Mouse (Mus musculus) hindbrain, embryonic 12.5 days (tissue): ENCODE measurements around the gene Ttl. TPM values are rescaled to one million over a fixed set of nuclear protein-coding genes. Genes with fewer than 3 reads are reported as not detected.

Experiments used
- ATAC-seq: fragments of 200-750 bp; cut with Nextera tagmentation; 2 replicates; pipeline ENCODE4 v1.8.0; 2017; ENCODE audit warnings: moderate TSS enrichment; ENCODE audit not compliant: low FRiP score
- H3K27ac ChIP-seq: fragments of 300-500 bp; sonication (generic); 2 replicates; pipeline ENCODE4 v1.5.1; 2016; ENCODE audit warnings: mild to moderate bottlenecking
- H3K27me3 ChIP-seq: fragments of 300-500 bp; sonication (generic); 2 replicates; pipeline ENCODE4 v1.6.1; 2016; ENCODE audit warnings: mild to moderate bottlenecking
- H3K36me3 ChIP-seq: fragments of 300-500 bp; sonication (generic); 2 replicates; pipeline ENCODE4 v1.6.1; 2016; ENCODE audit warnings: mild to moderate bottlenecking
- H3K4me1 ChIP-seq: fragments of 300-500 bp; sonication (generic); 2 replicates; pipeline ENCODE4 v1.6.1; 2016
- H3K4me2 ChIP-seq: fragments of 300-500 bp; sonication (generic); replicated peaks from 2 replicates; pipeline ENCODE4 v1.6.1; 2016; ENCODE audit warnings: mild to moderate bottlenecking
- H3K4me3 ChIP-seq: fragments of 300-500 bp; sonication (generic); 2 replicates; pipeline ENCODE4 v1.5.1; 2016; ENCODE audit warnings: mild to moderate bottlenecking
- H3K9ac ChIP-seq: fragments of 300-500 bp; sonication (generic); 2 replicates; pipeline ENCODE4 v1.6.1; 2016; ENCODE audit warnings: mild to moderate bottlenecking, moderate library complexity
- H3K9me3 ChIP-seq: fragments of 300-500 bp; sonication (generic); replicated peaks from 2 replicates; pipeline ENCODE4 v1.6.1; 2016; ENCODE audit warnings: mild to moderate bottlenecking
- WGBS: fragments of 180-500 bp; shearing (Covaris S2); methylation state at CpG from one replicate; pipeline ENCODE4 v1.1.7; 2016; 5-methylcytosine and 5-hydroxymethylcytosine counted together
- polyA plus RNA-seq: library from polyadenylated mRNA; unstranded; fragments of >200 nt; fragmentation: Nextera tagmentation; extraction: Ambion mirVana; gene quantifications from 2 replicates; pipeline ENCODE4 v1.2.1, GENCODE M21; 2016

Ttl gene
- polyA plus RNA-seq, 1 experiment from 2014 or later = 23.4 TPM

DNA sequence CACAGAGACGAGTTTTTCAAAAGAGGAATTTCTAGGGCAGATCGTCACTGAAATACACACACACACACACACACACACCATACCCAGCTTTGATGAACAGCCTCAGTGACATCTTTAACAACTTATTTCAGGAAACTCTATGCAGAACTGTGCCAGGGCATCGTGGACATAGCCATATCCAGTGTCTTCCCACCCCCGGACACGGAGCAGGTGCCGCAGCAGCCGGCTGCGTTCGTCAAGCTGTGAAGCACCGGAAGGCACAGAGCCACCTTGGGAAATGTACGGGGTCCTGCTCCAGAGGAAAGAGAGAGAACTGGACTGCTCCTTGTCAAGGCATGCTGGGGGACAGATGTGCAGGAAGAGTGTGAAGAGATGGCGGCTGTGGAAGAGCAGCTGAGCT, 27.1 kb downstream of the Ttl start:
- Histone ChIP-seq H3K4me2 (no peak overlapping the region), H3K4me1 (no peaks in the 10 kb centered on the region), H3K36me3 (peaks cover 66% of the 10 kb centered on the region), H3K9ac (no peak overlapping the region), H3K27me3 (no peaks in the 10 kb centered on the region), H3K4me3 (no peak overlapping the region), H3K27ac (no peak overlapping the region), H3K9me3 (no peaks in the 10 kb centered on the region)
- no peak for ATAC-seq
- WGBS = 93% methylated on average over 12 of the region's 12 CpGs

DNA sequence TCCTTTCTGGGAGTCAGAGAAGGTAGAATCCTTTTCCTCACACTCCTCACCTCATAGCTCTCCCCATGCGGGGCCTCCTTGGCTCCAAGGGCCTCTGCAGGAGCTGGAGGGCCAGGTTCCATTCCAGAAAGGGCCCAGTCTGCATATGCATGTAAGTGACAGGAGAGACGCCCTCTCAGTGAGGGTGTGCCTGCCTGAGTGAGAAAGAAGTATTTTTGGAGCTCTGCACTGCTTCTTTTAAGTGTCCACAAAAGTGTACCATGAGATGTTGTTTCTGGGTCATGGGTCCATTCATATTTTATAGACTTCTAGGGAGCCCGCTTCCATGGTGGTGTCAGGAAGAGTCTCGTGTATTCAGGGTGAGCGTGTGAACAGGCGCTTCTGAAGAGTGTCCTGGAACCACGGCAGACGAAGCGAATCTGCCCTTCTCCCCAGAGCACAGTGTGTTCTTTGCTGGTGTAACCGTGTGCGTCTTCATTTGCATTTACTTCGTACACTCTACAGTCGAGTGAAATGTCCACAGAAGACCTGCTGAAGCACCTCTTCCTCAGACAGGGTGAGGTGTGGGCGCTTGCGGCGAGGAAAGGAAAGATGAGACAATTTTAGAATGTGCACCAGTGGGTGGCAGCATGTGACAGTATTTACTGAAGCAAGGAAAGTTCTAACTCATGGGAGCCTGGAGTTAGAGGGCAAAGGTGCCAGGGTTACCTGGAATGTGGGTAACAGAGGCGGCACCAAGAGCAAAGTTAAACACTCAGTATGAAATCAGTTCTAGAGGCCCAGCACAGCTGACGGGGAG, 28.4 kb downstream of the Ttl start:
- 89% methylated on average over 18 of the region's 18 CpGs for WGBS
- no peak for ATAC-seq
- H3K27me3 ChIP-seq = no peaks in the 10 kb centered on the region
- no peak overlapping the region for H3K27ac ChIP-seq
- no peaks in the 10 kb centered on the region for H3K9me3 ChIP-seq
- peaks cover 57% of the 10 kb centered on the region for H3K36me3 ChIP-seq
- no peak overlapping the region for H3K4me3 ChIP-seq
- H3K4me1 ChIP-seq = no peaks in the 10 kb centered on the region
- no peak overlapping the region for H3K9ac ChIP-seq
- no peak overlapping the region for H3K4me2 ChIP-seq

DNA sequence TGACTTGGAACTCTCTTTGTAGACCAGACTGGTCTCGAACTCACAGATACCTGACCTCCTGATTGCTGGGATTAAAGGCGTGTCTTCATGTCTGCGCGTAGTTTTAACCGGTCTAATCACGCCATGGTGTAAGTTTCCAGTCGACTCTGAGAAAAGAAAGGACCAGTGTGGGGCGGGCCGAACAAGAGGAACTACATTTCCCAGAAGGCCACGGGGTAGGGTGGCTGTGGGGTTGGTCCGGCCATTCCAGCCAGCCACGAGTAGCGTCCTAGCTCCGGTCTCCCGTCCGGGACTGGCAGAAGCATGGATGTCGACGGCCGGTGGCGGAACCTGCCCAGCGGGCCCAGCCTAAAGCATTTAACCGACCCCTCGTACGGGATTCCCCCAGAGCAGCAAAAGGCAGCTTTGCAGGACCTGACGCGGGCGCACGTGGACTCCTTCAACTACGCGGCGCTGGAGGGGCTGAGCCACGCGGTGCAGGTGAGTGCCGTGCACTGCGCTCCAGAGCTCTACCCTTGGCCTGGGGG, 35.1 kb downstream of the Ttl start, which contains the start of gene Polr1b:
TSS of gene Polr1b (plus strand) at position 212 of the 527 bp plus-strand sequence.
- peak within 1 kb of the TSS; percentile 71 for H3K4me3 ChIP-seq
- no peaks in the 10 kb centered on the region for H3K27me3 ChIP-seq
- peak; percentile 99 for ATAC-seq
- H3K27ac ChIP-seq = no peak within 1 kb of the TSS
- H3K9me3 ChIP-seq = no peaks in the 10 kb centered on the region
- peaks cover 8% of the 10 kb centered on the region for H3K4me1 ChIP-seq
- peak within 1 kb of the TSS; percentile 84 for H3K4me2 ChIP-seq
- WGBS = 0% methylated on average over 35 of the region's 35 CpGs
- H3K9ac ChIP-seq = peak within 1 kb of the TSS; percentile 79
- H3K36me3 ChIP-seq = peaks cover 25% of the 10 kb centered on the region

DNA sequence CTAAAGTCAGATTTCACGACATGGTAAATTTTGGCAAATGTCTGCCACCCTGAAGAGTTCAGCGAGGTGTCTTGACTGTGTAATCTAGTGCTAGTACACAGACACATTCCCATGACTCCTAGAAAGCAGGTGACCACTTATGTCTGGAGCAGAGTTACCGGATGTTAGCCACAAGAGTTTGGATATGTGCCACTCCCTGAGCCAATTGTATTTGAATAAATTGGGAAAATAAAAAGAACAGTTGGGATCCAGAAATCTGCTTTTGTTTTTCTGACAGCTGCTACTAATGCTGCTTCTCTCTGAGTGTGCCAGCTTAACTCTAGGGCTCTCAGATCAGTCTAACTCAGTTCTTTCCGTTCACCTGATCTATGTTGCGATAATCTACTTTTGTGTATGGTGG, 47.2 kb downstream of the Ttl start:
- no peak overlapping the region for H3K4me3 ChIP-seq
- peaks cover 72% of the 10 kb centered on the region for H3K36me3 ChIP-seq
- H3K9ac ChIP-seq = no peak overlapping the region
- H3K4me2 ChIP-seq = no peak overlapping the region
- H3K9me3 ChIP-seq = no peaks in the 10 kb centered on the region
- no peaks in the 10 kb centered on the region for H3K4me1 ChIP-seq
- no peak for ATAC-seq
- H3K27ac ChIP-seq = no peak overlapping the region
- 94% methylated on average over 5 of the region's 5 CpGs for WGBS
- H3K27me3 ChIP-seq = no peaks in the 10 kb centered on the region

DNA sequence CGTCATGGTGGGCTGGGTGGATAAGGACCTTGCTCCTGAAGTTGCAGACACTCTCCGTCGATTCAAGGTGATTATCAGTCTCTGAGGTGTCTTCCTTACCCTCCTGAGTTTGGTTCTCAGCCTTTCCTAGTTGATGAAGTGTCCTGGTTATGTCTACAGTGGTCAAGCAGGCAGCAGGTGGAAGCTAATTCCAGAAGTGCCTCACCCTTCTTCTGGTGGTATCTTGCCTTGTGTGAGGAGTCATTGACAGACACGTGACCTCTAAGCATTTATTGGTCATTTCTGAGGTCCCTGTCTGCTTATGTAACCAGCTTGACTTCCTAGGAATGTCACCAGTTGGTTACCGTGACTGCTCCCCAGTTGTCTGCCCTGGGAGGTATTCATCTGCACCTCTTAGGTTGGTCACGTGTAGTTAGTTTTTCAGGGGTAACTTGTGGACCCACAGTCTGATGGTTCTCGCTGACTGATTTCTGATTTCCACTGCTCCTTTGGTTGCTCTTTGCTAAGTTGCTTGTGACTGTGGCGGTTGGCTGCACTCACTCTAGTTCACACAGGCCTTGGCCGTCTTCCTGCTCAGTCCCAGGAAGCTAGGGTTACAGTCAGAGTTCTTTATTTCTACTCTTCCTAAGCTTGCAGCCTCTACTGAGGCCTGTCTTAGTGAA, 50.1 kb downstream of the Ttl start:
- no peaks in the 10 kb centered on the region for H3K4me1 ChIP-seq
- no peak for ATAC-seq
- no peaks in the 10 kb centered on the region for H3K9me3 ChIP-seq
- no peak overlapping the region for H3K9ac ChIP-seq
- H3K27ac ChIP-seq = no peak overlapping the region
- 92% methylated on average over 9 of the region's 9 CpGs for WGBS
- H3K4me3 ChIP-seq = no peak overlapping the region
- H3K4me2 ChIP-seq = no peak overlapping the region
- H3K36me3 ChIP-seq = peaks cover 80% of the 10 kb centered on the region
- H3K27me3 ChIP-seq = no peaks in the 10 kb centered on the region

DNA sequence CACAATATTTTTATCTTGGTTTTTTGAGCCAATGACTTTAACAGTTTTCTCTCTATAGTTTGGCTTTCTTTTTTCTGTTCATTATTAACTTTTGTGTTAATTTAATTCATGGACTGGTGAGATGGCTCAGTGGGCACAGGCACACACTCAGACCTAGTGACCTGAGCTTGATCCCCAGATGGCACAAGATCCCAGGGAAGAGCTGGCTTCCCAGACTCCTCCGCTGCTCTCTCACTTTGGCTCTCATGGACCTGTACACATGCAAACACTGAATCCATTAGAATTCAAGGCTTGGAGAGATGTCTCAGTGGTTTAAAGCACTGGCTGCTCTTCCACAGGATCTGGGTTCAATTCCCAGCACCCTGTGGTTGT, 50.6 kb downstream of the Ttl start:
- ATAC-seq = no peak
- H3K36me3 ChIP-seq = peaks cover 80% of the 10 kb centered on the region
- 97% methylated on average over 1 of the region's 1 CpGs for WGBS

DNA sequence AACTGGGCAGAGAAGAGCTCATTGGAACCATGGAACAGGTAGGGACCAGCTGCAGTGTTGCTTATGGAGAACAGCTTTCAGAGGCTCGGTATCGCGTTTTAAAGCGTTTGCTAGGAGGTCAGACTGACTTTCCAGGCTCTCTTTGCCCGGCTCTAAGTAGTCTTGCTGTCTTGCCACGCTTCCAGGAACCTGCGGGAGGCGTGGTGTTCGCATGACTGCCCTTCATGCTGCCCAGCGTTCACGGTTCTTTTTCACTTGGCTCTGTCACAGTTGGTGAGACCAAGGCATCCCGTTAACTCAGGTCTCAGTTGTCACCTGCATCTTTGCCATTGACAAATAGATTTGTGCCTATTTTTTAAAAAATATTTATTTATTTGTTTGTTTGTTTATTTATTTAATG, 52.3 kb downstream of the Ttl start:
- no peak for ATAC-seq
- Histone ChIP-seq H3K9ac (no peak overlapping the region), H3K4me2 (no peak overlapping the region), H3K4me3 (no peak overlapping the region), H3K36me3 (peaks cover 83% of the 10 kb centered on the region), H3K4me1 (no peaks in the 10 kb centered on the region), H3K27me3 (no peaks in the 10 kb centered on the region), H3K27ac (no peak overlapping the region), H3K9me3 (no peaks in the 10 kb centered on the region)
- 96% methylated on average over 12 of the region's 12 CpGs for WGBS

More for the DNA sequence above, 50.6 kb downstream of the Ttl start:
- no peaks in the 10 kb centered on the region for H3K27me3 ChIP-seq
- H3K27ac ChIP-seq = no peak overlapping the region
- no peak overlapping the region for H3K9ac ChIP-seq
- H3K4me1 ChIP-seq = no peaks in the 10 kb centered on the region
- H3K9me3 ChIP-seq = no peaks in the 10 kb centered on the region
- no peak overlapping the region for H3K4me2 ChIP-seq
- no peak overlapping the region for H3K4me3 ChIP-seq

DNA sequence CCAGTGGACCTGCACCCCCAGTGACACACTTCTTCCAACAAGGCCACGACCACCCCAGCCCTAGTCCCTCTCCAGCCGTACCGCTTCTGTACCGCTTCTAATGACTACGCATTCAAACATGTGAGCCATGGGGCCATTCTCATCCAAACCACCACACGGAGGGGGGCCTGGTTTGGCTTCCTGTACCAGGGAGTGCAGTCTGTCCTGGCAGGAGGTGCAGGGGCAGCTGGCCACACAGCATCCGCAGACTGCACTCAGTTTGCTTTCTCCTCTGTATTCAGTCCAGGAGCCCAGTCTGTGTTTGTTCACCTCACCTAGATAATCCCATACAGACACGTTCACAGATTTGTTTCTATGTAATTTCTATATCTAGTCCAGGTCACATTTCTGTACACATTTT, 56.2 kb downstream of the Ttl start:
- WGBS = 94% methylated on average over 8 of the region's 8 CpGs
- H3K27me3 ChIP-seq = no peaks in the 10 kb centered on the region
- no peak for ATAC-seq
- no peak overlapping the region for H3K4me3 ChIP-seq
- no peaks in the 10 kb centered on the region for H3K9me3 ChIP-seq
- H3K4me1 ChIP-seq = no peaks in the 10 kb centered on the region
- no peak overlapping the region for H3K9ac ChIP-seq
- H3K36me3 ChIP-seq = peaks cover 84% of the 10 kb centered on the region
- H3K4me2 ChIP-seq = no peak overlapping the region
- H3K27ac ChIP-seq = no peak overlapping the region

DNA sequence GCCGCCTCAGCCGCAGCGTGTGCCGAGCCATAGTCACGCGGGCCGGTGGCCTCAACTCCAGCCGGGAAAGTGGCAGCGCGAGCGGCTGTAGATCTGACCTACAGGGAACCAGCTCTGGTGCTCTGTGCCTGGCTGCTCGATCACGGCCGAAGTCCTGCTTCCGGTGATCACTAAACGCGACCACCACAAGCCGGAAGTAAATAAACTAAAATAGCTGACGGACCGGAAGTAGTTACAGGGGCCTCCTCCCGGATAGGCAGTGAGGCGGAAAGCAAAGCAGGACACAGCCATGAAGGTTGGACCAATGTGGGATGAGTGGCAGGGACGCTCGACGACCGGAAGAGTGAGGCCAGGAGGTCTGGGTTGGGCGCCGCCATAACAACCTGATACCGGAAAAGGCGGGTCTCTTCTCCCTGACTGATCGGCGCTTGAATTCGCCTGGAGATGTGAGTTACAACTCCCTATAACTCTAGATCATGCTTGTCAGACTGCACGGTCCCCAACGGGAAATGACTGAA, 63.7 kb downstream of the Ttl start, which contains the start of gene Chchd5:
TSS of gene Chchd5 (plus strand) at position 289 of the 518 bp plus-strand sequence.
- ATAC-seq = peak; percentile 99
- under 1% methylated on average over 35 of the region's 35 CpGs for WGBS
- Histone ChIP-seq H3K9ac (peak within 1 kb of the TSS; percentile 81), H3K4me1 (peaks cover 14% of the 10 kb centered on the region), H3K9me3 (peaks cover 10% of the 10 kb centered on the region), H3K36me3 (peaks cover 54% of the 10 kb centered on the region), H3K27me3 (no peaks in the 10 kb centered on the region), H3K4me3 (peak within 1 kb of the TSS; percentile 61), H3K4me2 (peak within 1 kb of the TSS; percentile 76), H3K27ac (peak within 1 kb of the TSS; percentile 92)

DNA sequence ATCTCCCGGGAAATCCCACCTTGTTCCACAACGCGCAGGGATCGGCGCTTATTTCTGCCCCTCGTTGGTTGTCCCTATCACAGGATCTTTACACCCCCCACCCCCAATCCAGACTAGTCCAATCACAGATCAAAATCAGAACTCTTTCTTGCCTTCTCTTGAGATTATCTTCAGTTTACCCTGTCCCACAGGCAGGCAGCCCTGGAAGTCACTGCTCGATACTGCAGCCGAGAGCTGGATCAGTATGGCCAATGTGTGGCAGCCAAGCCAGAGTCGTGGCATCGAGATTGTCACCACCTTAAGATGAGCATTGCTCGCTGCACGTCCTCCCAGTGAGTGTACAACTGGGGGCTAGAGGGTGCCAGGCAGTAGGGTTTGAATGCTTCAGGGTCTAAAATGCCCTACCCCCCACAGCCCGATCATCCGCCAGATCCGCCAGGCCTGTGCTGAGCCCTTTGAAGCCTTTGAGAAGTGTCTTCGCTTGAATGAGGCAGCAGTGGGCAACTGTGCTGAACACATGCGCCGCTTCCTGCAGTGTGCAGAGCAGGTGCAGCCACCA, 64.3 kb downstream of the Ttl start:
- H3K9me3 ChIP-seq = peaks cover 10% of the 10 kb centered on the region
- 40% methylated on average over 18 of the region's 18 CpGs for WGBS
- peaks cover 14% of the 10 kb centered on the region for H3K4me1 ChIP-seq
- no peaks in the 10 kb centered on the region for H3K27me3 ChIP-seq
- peak overlapping the region; percentile 92 for H3K27ac ChIP-seq
- peak overlapping the region; percentile 76 for H3K4me2 ChIP-seq
- peaks cover 48% of the 10 kb centered on the region for H3K36me3 ChIP-seq
- peak overlapping the region; percentile 61 for H3K4me3 ChIP-seq
- peak overlapping the region; percentile 70 for H3K9ac ChIP-seq
- ATAC-seq = peak; percentile 61

DNA sequence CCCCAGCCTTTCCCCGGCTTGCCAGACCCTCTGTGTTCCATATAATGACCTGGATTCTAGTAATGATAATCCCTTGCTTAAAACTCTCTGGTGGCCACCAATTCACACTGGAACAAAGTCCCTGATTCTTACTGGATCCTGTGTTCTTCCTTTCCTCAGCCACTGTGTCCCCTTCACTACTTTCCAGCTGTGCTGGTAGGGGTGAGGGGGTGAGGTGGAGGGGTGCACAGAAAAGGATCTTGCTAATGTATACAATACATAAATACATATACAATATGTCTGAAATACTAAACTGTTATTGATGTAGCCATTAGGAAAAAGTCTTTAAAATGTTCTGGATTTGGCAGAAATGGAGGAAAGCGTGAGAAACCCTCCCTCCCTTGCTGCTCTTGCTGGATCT, 65.0 kb downstream of the Ttl start:
- Histone ChIP-seq H3K9me3 (peaks cover 10% of the 10 kb centered on the region), H3K4me1 (peaks cover 14% of the 10 kb centered on the region), H3K4me3 (no peak overlapping the region; the same call in 1 of the 2 replicates), H3K36me3 (peaks cover 41% of the 10 kb centered on the region), H3K4me2 (peak overlapping the region; percentile 76), H3K27me3 (no peaks in the 10 kb centered on the region), H3K27ac (no peak overlapping the region), H3K9ac (no peak overlapping the region)
- 98% methylated on average over 2 of the region's 2 CpGs for WGBS
- no peak for ATAC-seq

DNA sequence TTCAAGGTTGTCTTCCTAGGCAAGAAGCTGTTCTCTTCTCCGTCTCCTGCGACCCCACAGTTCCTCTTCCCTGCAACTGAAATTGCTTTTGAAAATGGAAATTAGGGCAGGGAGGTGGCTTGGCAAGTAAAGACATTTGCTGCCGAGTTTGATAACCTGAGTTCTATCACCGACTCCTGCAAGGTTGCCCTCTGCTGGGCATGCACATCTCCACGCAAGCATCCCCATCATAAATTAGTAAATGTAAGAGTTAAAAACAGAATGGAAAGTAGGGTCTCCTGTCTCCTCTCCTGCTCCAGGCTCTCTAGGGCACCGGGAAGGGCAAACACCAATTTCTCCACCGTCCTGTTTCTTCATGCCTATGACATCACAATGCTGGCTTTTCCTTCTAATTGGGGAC, 66.5 kb downstream of the Ttl start:
- no peak overlapping the region for H3K27ac ChIP-seq
- 94% methylated on average over 7 of the region's 7 CpGs for WGBS
- no peak overlapping the region for H3K4me2 ChIP-seq
- no peak overlapping the region for H3K9ac ChIP-seq
- no peak overlapping the region for H3K4me3 ChIP-seq
- peaks cover 10% of the 10 kb centered on the region for H3K9me3 ChIP-seq
- H3K4me1 ChIP-seq = peaks cover 14% of the 10 kb centered on the region
- H3K36me3 ChIP-seq = peaks cover 30% of the 10 kb centered on the region
- ATAC-seq = no peak
- H3K27me3 ChIP-seq = no peaks in the 10 kb centered on the region
